Mouse (Mus musculus) kidney, adult 2 months (tissue): ENCODE measurements around the gene Lgals7.

ENCODE experiments used
- CTCF ChIP-seq: fragments of 200-500 bp; conservative IDR thresholded peaks from 2 replicates; pipeline ENCODE4 v1.5.1; 2011; ENCODE audit warnings: low read depth, mild to moderate bottlenecking, control low read depth, low read length, moderate library complexity, mixed read lengths; ENCODE audit not compliant: insufficient read depth, insufficient read length
- POLR2A ChIP-seq: fragments of 200-500 bp; IDR thresholded peaks from one replicate; pipeline ENCODE4 v1.6.1; 2011; ENCODE audit warnings: low read depth, low read length, control low read depth

DNA sequence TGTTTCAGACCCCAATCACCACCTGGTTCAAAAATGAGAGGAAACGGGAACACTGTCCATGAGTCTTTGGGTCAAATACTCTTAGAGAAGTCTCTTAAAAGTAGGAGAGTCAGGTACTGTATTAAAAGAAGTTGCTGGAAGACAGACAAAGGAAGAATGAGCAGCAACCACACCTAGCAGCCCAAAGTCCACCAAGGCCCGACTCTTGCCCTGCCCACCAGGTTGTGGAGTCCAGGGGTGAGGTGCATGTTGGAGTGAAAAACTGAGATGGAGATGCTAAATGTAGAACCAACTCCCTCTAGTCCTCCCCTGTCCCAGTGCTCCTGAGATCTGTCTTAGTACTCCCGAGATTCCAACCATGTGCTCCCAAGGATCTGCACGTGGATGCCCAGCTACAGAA, 13.0 kb upstream of the Lgals7 start:
- TF ChIP-seq CTCF: no peak
- no peak for TF ChIP-seq POLR2A
